Mouse (Mus musculus) cortical plate, adult 2 months (tissue): ENCODE measurements around the gene Serpina1c.
"Not testable (repeated sequence)": the region's sequence is repeated elsewhere in the genome, so short reads cannot be mapped to it uniquely, and the experiment has no call there.

Source experiments
- CTCF ChIP-seq: fragments of 200-500 bp; IDR thresholded peaks from 2 replicates; pipeline ENCODE4 v1.5.1; 2011; ENCODE audit warnings: mild to moderate bottlenecking, control low read depth, low read length; ENCODE audit not compliant: insufficient read depth; ENCODE audit errors: extremely low read depth
- POLR2A ChIP-seq: fragments of 200-500 bp; IDR thresholded peaks from 2 replicates; pipeline ENCODE4 v1.6.1; 2011; ENCODE audit warnings: mild to moderate bottlenecking, low read length, control low read depth; ENCODE audit not compliant: insufficient read depth; ENCODE audit errors: extremely low read depth

DNA sequence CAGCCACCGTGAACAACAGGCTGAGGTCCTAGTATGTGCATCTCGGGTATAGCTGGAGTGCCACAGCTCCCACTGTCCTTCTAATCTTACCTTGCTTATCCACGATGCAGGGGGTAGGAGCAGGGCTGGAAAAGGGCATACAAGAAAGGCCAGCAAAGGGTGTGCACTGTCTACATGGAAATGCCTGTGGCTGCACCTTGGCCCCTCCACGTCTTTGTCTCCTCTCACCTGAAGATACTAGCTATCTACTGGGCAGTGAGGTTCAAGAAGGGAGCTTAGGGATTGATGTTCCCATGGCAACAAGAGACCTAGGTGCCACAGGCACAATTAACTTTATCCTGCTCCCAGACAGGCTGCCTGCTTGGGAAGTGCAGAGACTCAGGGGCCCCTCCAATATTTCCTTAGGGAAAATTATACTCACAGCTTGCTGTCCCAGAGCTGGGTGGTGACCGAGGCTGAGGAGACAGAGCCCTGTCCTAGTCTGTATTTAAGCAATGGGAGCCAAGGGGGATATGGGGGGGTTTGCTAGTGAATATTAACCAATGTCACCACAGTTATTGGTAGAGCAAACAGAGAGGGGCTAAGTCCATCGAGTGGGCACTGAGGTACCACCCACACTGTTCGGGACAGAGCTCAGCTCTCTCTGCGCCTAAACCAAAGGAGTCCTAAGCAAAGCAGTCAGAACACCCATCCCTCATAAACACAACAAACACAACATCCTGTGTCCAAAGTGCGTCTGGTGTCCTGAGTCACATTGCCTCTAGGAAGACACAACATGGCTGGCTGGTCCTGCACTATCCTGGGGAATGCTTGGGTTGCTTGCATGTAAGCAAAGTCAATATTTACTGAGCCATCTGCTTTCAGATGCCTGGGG is 41.3 kb downstream of the Serpina1c start, which contains the start of gene Serpina1a:
- TF ChIP-seq POLR2A, CTCF: not testable (repeated sequence)
